Mouse (Mus musculus) midbrain, postnatal 0 days (tissue): Measurements from ENCODE around the gene 4932438H23Rik. TPM values are rescaled to one million over a fixed set of nuclear protein-coding genes. Genes with fewer than 3 reads are reported as not detected.
A peak's percentile ranks its signal among the peaks of the same experiment; 100 is the strongest.

Experiments
- ATAC-seq: fragments of 200-750 bp; cut with Nextera tagmentation; 2 replicates; pipeline ENCODE4 v1.8.0; 2017; ENCODE audit warnings: moderate number of reproducible peaks, mild to moderate bottlenecking, moderate TSS enrichment, moderate library complexity; ENCODE audit not compliant: low FRiP score
- DNase-seq: peaks from one replicate; pipeline ENCODE4 v3.0.0-alpha.2; 2015; ENCODE audit warnings: low spot score
- H3K27ac ChIP-seq: fragments of 300-500 bp; sonication (generic); 2 replicates; pipeline ENCODE4 v1.5.1; 2014; ENCODE audit warnings: low read depth, mild to moderate bottlenecking, low read length, mixed read lengths
- H3K27me3 ChIP-seq: fragments of 300-500 bp; sonication (generic); 2 replicates; pipeline ENCODE4 v1.6.1; 2014; ENCODE audit warnings: low read length, control low read depth, mixed read lengths; ENCODE audit not compliant: insufficient read depth
- H3K36me3 ChIP-seq: fragments of 300-500 bp; sonication (generic); 2 replicates; pipeline ENCODE4 v1.6.1; 2014; ENCODE audit warnings: low read length, control low read depth, mixed read lengths; ENCODE audit not compliant: insufficient read depth
- H3K4me1 ChIP-seq: fragments of 300-500 bp; sonication (generic); 2 replicates; pipeline ENCODE4 v1.6.1; 2014; ENCODE audit warnings: mild to moderate bottlenecking, control low read depth, antibody characterized with exemption, low read length, mixed read lengths; ENCODE audit not compliant: insufficient read depth
- H3K4me2 ChIP-seq: fragments of 300-500 bp; sonication (generic); 2 replicates; pipeline ENCODE4 v1.6.1; 2014; ENCODE audit warnings: low read depth, mild to moderate bottlenecking, low read length, mixed read lengths; ENCODE audit not compliant: poor library complexity, severe bottlenecking
- H3K4me3 ChIP-seq: fragments of 300-500 bp; sonication (generic); 2 replicates; pipeline ENCODE4 v1.5.1; 2014; ENCODE audit warnings: low read depth, mild to moderate bottlenecking, low read length, moderate library complexity
- H3K9ac ChIP-seq: fragments of 300-500 bp; sonication (generic); replicated peaks from 2 replicates; pipeline ENCODE4 v1.6.1; 2014; ENCODE audit warnings: mild to moderate bottlenecking, low read length, moderate library complexity, mixed read lengths; ENCODE audit not compliant: poor library complexity, severe bottlenecking
- H3K9me3 ChIP-seq: fragments of 300-500 bp; sonication (generic); 2 replicates; pipeline ENCODE4 v1.6.1; 2016; ENCODE audit warnings: low read length, control low read depth
- CTCF ChIP-seq: IDR thresholded peaks from 2 replicates; pipeline ENCODE4 v1.5.1; 2016; ENCODE audit warnings: antibody characterized with exemption, mild to moderate bottlenecking
- WGBS: fragments of 180-500 bp; shearing (Covaris S2); extraction: QIAGEN DNeasy Blood & Tissue Kit; methylation state at CpG from one replicate; pipeline ENCODE4 v1.1.7; 2014; 5-methylcytosine and 5-hydroxymethylcytosine counted together
- polyA plus RNA-seq: library from polyadenylated mRNA; unstranded; fragments of >200 nt; fragmentation: Nextera tagmentation; extraction: Ambion mirVana; gene quantifications from 2 replicates; pipeline ENCODE4 v1.2.1, GENCODE M21; 2015
- total RNA-seq: library from RNA; depleted of rRNA; stranded (reverse); fragments of >200 nt; gene quantifications from 2 replicates; pipeline ENCODE4 v1.2.3, GENCODE M21; 2014

The 4932438H23Rik gene
- total and polyA plus RNA-seq, 2 experiments from 2014 or later, result 0.77 to 0.81 TPM

- Histone ChIP-seq H3K9ac (no peak overlapping the region), H3K36me3 (no peaks in the 10 kb centered on the region), H3K27ac (no peak overlapping the region), H3K4me3 (no peak overlapping the region), H3K4me1 (no peaks in the 10 kb centered on the region), H3K27me3 (no peaks in the 10 kb centered on the region), H3K4me2 (no peak overlapping the region), H3K9me3 (no peaks in the 10 kb centered on the region)
- WGBS, result 95% methylated on average over 4 of the region's 4 CpGs
- ATAC-seq, result no peak
- no peak for DNase-seq
- TF ChIP-seq CTCF, result no peak
These were observed 37.7 kb downstream of the 4932438H23Rik start for GRCm38 (mm10) chr16:91057261-91057660.

GRCm38 (mm10) chr16:91056043-91056821, 38.7 kb downstream of the 4932438H23Rik start:
- 57% methylated on average over 16 of the region's 16 CpGs for WGBS
- no peaks in the 10 kb centered on the region for H3K27me3 ChIP-seq
- H3K4me1 ChIP-seq, result no peaks in the 10 kb centered on the region
- H3K9ac ChIP-seq, result no peak overlapping the region
- no peak overlapping the region for H3K4me2 ChIP-seq
- H3K4me3 ChIP-seq, result no peak overlapping the region
- no peak for DNase-seq
- no peaks in the 10 kb centered on the region for H3K9me3 ChIP-seq
- no peaks in the 10 kb centered on the region for H3K36me3 ChIP-seq
- H3K27ac ChIP-seq, result no peak overlapping the region
- no peak for TF ChIP-seq CTCF
- ATAC-seq, result no peak

- Histone ChIP-seq H3K36me3 (no peaks in the 10 kb centered on the region), H3K4me2 (no peak overlapping the region), H3K9ac (no peak overlapping the region), H3K27me3 (no peaks in the 10 kb centered on the region), H3K4me1 (no peaks in the 10 kb centered on the region), H3K27ac (no peak overlapping the region), H3K4me3 (no peak overlapping the region), H3K9me3 (no peaks in the 10 kb centered on the region)
- ATAC-seq (no peak), DNase-seq (no peak)
- no peak for TF ChIP-seq CTCF
- WGBS, result 85% methylated on average over 5 of the region's 5 CpGs
These were observed 39.8 kb downstream of the 4932438H23Rik start for GRCm38 (mm10) chr16:91055150-91055549.

DNA sequence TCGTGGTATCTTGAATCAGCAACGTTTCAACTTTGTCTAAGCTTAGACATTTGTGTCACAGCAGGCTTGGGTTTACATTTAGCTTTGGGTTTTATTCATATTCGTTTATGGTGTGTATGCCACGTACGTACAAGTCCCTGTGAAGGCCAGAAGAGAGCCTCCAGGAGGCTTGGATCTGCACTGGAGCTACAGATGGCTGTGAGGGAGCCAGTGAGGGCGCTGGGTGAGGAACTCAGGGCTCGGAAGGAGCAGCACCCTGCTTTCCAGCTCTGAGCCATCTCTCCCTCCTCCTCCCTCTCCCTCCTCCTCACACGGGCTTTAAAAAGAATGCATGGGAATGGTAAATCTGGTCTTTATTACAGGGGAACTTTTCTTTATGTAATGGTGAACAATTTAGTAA, 41.3 kb downstream of the 4932438H23Rik start:
- DNase-seq, result no peak
- Histone ChIP-seq H3K9ac (no peak overlapping the region), H3K4me3 (no peak overlapping the region), H3K27me3 (no peaks in the 10 kb centered on the region), H3K36me3 (no peaks in the 10 kb centered on the region), H3K9me3 (no peaks in the 10 kb centered on the region), H3K4me1 (no peaks in the 10 kb centered on the region), H3K27ac (no peak overlapping the region), H3K4me2 (no peak overlapping the region)
- TF ChIP-seq CTCF, result no peak
- WGBS, result 51% methylated on average over 8 of the region's 8 CpGs
- no peak for ATAC-seq

- Histone ChIP-seq H3K4me1 (no peaks in the 10 kb centered on the region), H3K27me3 (no peaks in the 10 kb centered on the region), H3K4me3 (peak overlapping the region; percentile 70; the same call in 1 of the 2 replicates), H3K9ac (no peak overlapping the region), H3K9me3 (no peaks in the 10 kb centered on the region), H3K36me3 (peaks cover 2% of the 10 kb centered on the region; the same call in 1 of the 2 replicates), H3K27ac (no peak overlapping the region), H3K4me2 (no peak overlapping the region; the same call in 1 of the 2 replicates)
- 56% methylated on average over 8 of the region's 8 CpGs for WGBS
- TF ChIP-seq CTCF, result peak; percentile 69
- ATAC-seq, result no peak
- peak; percentile 55 for DNase-seq
These were observed 49.4 kb downstream of the 4932438H23Rik start for GRCm38 (mm10) chr16:91045511-91045910.

DNA sequence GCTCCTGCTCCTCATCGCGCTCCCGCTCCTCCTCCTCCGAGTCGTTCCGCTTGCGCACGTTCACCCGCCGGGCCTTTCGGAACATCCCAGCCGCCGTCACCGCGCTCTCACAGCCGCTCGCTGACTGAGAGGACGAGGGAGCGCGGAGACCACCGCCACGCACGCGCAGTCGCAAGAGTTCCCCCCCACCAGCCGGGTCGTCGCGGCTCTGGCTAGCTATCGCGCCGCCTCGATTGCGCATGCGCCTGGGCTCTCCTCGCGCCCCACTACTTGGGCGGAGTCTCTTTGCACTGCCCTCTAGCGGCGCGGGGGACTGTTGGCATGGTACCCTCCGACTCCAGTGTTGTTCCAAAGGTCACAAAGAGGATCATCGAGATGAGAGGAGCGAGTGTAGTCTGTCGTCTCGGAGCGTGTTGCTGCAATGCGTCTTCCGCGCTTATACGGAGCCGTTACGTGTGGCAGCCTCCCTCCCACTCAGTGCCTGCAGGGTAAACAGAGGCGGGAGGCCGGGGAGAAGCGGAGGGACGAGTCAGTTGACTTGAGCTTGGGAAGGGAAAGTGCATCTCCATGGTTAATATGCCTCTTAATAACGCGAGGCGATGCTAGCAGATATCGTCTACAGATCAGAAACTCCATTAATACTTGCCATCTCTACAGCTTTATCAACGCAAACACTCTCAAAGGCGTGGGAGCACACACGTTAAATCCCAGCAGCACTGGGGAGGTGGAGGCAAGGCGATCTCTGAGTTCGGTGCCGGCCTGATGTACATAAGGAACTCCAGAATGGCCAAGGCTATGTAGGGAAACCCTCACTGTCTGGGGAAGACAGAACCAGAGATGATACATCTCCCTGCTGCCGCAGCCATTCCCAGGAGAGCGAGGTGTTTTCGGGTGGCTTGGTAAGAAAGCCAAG, 50.4 kb downstream of the 4932438H23Rik start, which contains the start of gene Paxbp1:
Gene Paxbp1 (minus strand): TSS at position 274 of the 913 bp plus-strand sequence.
- Histone ChIP-seq H3K9ac (peak within 1 kb of the TSS; percentile 97), H3K4me3 (peak within 1 kb of the TSS; percentile 70), H3K27me3 (no peaks in the 10 kb centered on the region), H3K4me2 (peak within 1 kb of the TSS; percentile 61), H3K36me3 (peaks cover 3% of the 10 kb centered on the region; the same call in 1 of the 2 replicates), H3K27ac (peak within 1 kb of the TSS; percentile 99), H3K9me3 (no peaks in the 10 kb centered on the region), H3K4me1 (no peaks in the 10 kb centered on the region)
- TF ChIP-seq CTCF, result peak; percentile 99
- DNase-seq (peak; percentile 99), ATAC-seq (peak; percentile 95)
- 2% methylated on average over 66 of the region's 70 CpGs for WGBS
